Mouse (Mus musculus) olfactory bulb, adult 2 months (tissue): Measurements from ENCODE around the gene Prkx.

Experiments
- CTCF ChIP-seq: fragments of 200-500 bp; IDR thresholded peaks from 2 replicates; pipeline ENCODE4 v1.5.1; 2012; ENCODE audit warnings: low read depth, mild to moderate bottlenecking, low read length, moderate library complexity; ENCODE audit not compliant: insufficient read depth
- POLR2A ChIP-seq: fragments of 200-500 bp; IDR thresholded peaks from 2 replicates; pipeline ENCODE4 v1.6.1; 2012; ENCODE audit warnings: mild to moderate bottlenecking, low read depth, low read length, moderate library complexity; ENCODE audit not compliant: insufficient read depth

- no peak for TF ChIP-seq CTCF
- no peak for TF ChIP-seq POLR2A
Observed at GRCm38 (mm10) chrX:77808602-77809001, 12.5 kb upstream of the Prkx start.
